Mouse (Mus musculus): ENCODE data around the gene Eml2. TPM values are rescaled to one million over a fixed set of nuclear protein-coding genes. Genes with fewer than 3 reads are reported as not detected.
A peak's percentile ranks its signal among the peaks of the same experiment; 100 is the strongest.

The Eml2 gene
- polyA plus RNA-seq, 1 experiment from 2014 or later, result 5.1 TPM

GRCm38 (mm10) chr7:19217944-19218343 is 41.7 kb downstream of the Eml2 start:
- H3K4me1 ChIP-seq (replicated peaks; ENCODE audit: control insufficient read depth, insufficient read depth, low read length), result no peaks in the 10 kb centered on the region

GRCm38 (mm10) chr7:19220061-19220460 is 43.8 kb downstream of the Eml2 start:
- 57% methylated on average over 3 of the region's 3 CpGs for WGBS

More at GRCm38 (mm10) chr7:19217944-19218343, 41.7 kb downstream of the Eml2 start:
- H3K9me3 ChIP-seq (ENCODE audit: control insufficient read depth), result no peaks in the 10 kb centered on the region
- H3K27me3 ChIP-seq (replicated peaks; ENCODE audit: control insufficient read depth, insufficient read depth, low read length), result 0 out of 2 replicates have a peak, but pooled peaks cover 5% of the 10 kb centered on the region
- WGBS, result 14% methylated on average over 2 of the region's 3 CpGs
- TF ChIP-seq CTCF (IDR thresholded peaks at IDR 0.05; ENCODE audit: low read depth), result no peak
- no peak overlapping the region for H3K4me3 ChIP-seq (ENCODE audit: low read depth, low read length)
- no peak overlapping the region for H3K9ac ChIP-seq (ENCODE audit: low read depth, low read length)
- no peaks in the 10 kb centered on the region for H3K36me3 ChIP-seq (ENCODE audit: control insufficient read depth, insufficient read depth)
- no peak overlapping the region for H3K4me2 ChIP-seq (replicated peaks; ENCODE audit: low read depth)
- no peak for ATAC-seq
- no peak overlapping the region for H3K27ac ChIP-seq (ENCODE audit: low read depth, low read length)

GRCm38 (mm10) chr7:19222189-19222588 is 46.0 kb downstream of the Eml2 start:
- no peak for ATAC-seq
- 0 out of 2 replicates have a peak, but pooled peaks cover 3% of the 10 kb centered on the region for H3K4me1 ChIP-seq (replicated peaks; ENCODE audit: control insufficient read depth, insufficient read depth, low read length)
- TF ChIP-seq CTCF (IDR thresholded peaks at IDR 0.05; ENCODE audit: low read depth), result no peak

More at GRCm38 (mm10) chr7:19220061-19220460, 43.8 kb downstream of the Eml2 start:
- ATAC-seq, result no peak
- H3K36me3 ChIP-seq (ENCODE audit: control insufficient read depth, insufficient read depth), result peaks cover 3% of the 10 kb centered on the region; the same call in 1 of the 2 replicates
- no peaks in the 10 kb centered on the region for H3K4me1 ChIP-seq (replicated peaks; ENCODE audit: control insufficient read depth, insufficient read depth, low read length)
- H3K9me3 ChIP-seq (ENCODE audit: control insufficient read depth), result no peaks in the 10 kb centered on the region
- H3K4me2 ChIP-seq (replicated peaks; ENCODE audit: low read depth), result no peak overlapping the region
- no peaks in the 10 kb centered on the region for H3K27me3 ChIP-seq (replicated peaks; ENCODE audit: control insufficient read depth, insufficient read depth, low read length)
- peak; percentile 22; the same call in 1 of the 2 replicates for TF ChIP-seq CTCF (IDR thresholded peaks at IDR 0.05; ENCODE audit: low read depth)
- H3K4me3 ChIP-seq (ENCODE audit: low read depth, low read length), result no peak overlapping the region
- H3K9ac ChIP-seq (ENCODE audit: low read depth, low read length), result no peak overlapping the region
- no peak overlapping the region for H3K27ac ChIP-seq (ENCODE audit: low read depth, low read length)

GRCm38 (mm10) chr7:19222875-19223274 is 46.7 kb downstream of the Eml2 start:
- no peak for TF ChIP-seq CTCF (IDR thresholded peaks at IDR 0.05; ENCODE audit: low read depth)
- no peak overlapping the region for H3K27ac ChIP-seq (ENCODE audit: low read depth, low read length)
- no peaks in the 10 kb centered on the region for H3K27me3 ChIP-seq (replicated peaks; ENCODE audit: control insufficient read depth, insufficient read depth, low read length)
- 0 out of 2 replicates have a peak, but pooled peaks cover 3% of the 10 kb centered on the region for H3K4me1 ChIP-seq (replicated peaks; ENCODE audit: control insufficient read depth, insufficient read depth, low read length)
- ATAC-seq, result no peak
- 88% methylated on average over 14 of the region's 14 CpGs for WGBS
- H3K9me3 ChIP-seq (ENCODE audit: control insufficient read depth), result no peaks in the 10 kb centered on the region
- no peak overlapping the region for H3K9ac ChIP-seq (ENCODE audit: low read depth, low read length)
- no peak overlapping the region for H3K4me3 ChIP-seq (ENCODE audit: low read depth, low read length)
- peaks cover 3% of the 10 kb centered on the region; the same call in 1 of the 2 replicates for H3K36me3 ChIP-seq (ENCODE audit: control insufficient read depth, insufficient read depth)
- H3K4me2 ChIP-seq (replicated peaks; ENCODE audit: low read depth), result no peak overlapping the region

More at GRCm38 (mm10) chr7:19222189-19222588, 46.0 kb downstream of the Eml2 start:
- Histone ChIP-seq H3K9ac (ENCODE audit: low read depth, low read length) (no peak overlapping the region), H3K4me2 (replicated peaks; ENCODE audit: low read depth) (no peak overlapping the region), H3K27me3 (replicated peaks; ENCODE audit: control insufficient read depth, insufficient read depth, low read length) (no peaks in the 10 kb centered on the region), H3K36me3 (ENCODE audit: control insufficient read depth, insufficient read depth) (peaks cover 3% of the 10 kb centered on the region; the same call in 1 of the 2 replicates), H3K4me3 (ENCODE audit: low read depth, low read length) (no peak overlapping the region), H3K27ac (ENCODE audit: low read depth, low read length) (no peak overlapping the region), H3K9me3 (ENCODE audit: control insufficient read depth) (no peaks in the 10 kb centered on the region)
- 91% methylated on average over 16 of the region's 16 CpGs for WGBS

GRCm38 (mm10) chr7:19224933-19225332 is 48.7 kb downstream of the Eml2 start:
- Histone ChIP-seq H3K4me1 (replicated peaks; ENCODE audit: control insufficient read depth, insufficient read depth, low read length) (0 out of 2 replicates have a peak, but pooled peaks cover 7% of the 10 kb centered on the region), H3K9me3 (ENCODE audit: control insufficient read depth) (no peaks in the 10 kb centered on the region), H3K4me3 (ENCODE audit: low read depth, low read length) (no peak overlapping the region), H3K4me2 (replicated peaks; ENCODE audit: low read depth) (no peak overlapping the region), H3K36me3 (ENCODE audit: control insufficient read depth, insufficient read depth) (peaks cover 3% of the 10 kb centered on the region; the same call in 1 of the 2 replicates), H3K27me3 (replicated peaks; ENCODE audit: control insufficient read depth, insufficient read depth, low read length) (no peaks in the 10 kb centered on the region), H3K27ac (ENCODE audit: low read depth, low read length) (no peak overlapping the region), H3K9ac (ENCODE audit: low read depth, low read length) (no peak overlapping the region)
- WGBS, result 46% methylated on average over 4 of the region's 4 CpGs
- ATAC-seq, result no peak
- TF ChIP-seq CTCF (IDR thresholded peaks at IDR 0.05; ENCODE audit: low read depth), result no peak

GRCm38 (mm10) chr7:19226817-19227797 is 50.9 kb downstream of the Eml2 start:
- Histone ChIP-seq H3K9me3 (ENCODE audit: control insufficient read depth) (no peaks in the 10 kb centered on the region), H3K4me1 (replicated peaks; ENCODE audit: control insufficient read depth, insufficient read depth, low read length) (peaks cover 13% of the 10 kb centered on the region; the same call in 1 of the 2 replicates), H3K27me3 (replicated peaks; ENCODE audit: control insufficient read depth, insufficient read depth, low read length) (no peaks in the 10 kb centered on the region), H3K27ac (ENCODE audit: low read depth, low read length) (peak overlapping the region; percentile 83), H3K4me2 (replicated peaks; ENCODE audit: low read depth) (peak overlapping the region; percentile 82), H3K9ac (ENCODE audit: low read depth, low read length) (peak overlapping the region; percentile 68), H3K4me3 (ENCODE audit: low read depth, low read length) (peak overlapping the region; percentile 57), H3K36me3 (ENCODE audit: control insufficient read depth, insufficient read depth) (peaks cover 3% of the 10 kb centered on the region; the same call in 1 of the 2 replicates)
- 16% methylated on average over 20 of the region's 20 CpGs for WGBS
- no peak for TF ChIP-seq CTCF (IDR thresholded peaks at IDR 0.05; ENCODE audit: low read depth)
- ATAC-seq, result no peak
